Mouse (Mus musculus) layer of hippocampus, adult 9-11 months (tissue): ENCODE measurements at regions not wholly inside any gene's neighbourhood (a gene's known extent, or its start where the extent isn't known, plus 50 kb on each side); places are given as distances from the start of the nearest gene placed in this dataset.
"Not testable (repeated sequence)": the region's sequence is repeated elsewhere in the genome, so short reads cannot be mapped to it uniquely, and the experiment has no call there.

Experiments
- DNase-seq: peaks from one replicate; pipeline ENCODE4 v3.0.0; 2022

DNA sequence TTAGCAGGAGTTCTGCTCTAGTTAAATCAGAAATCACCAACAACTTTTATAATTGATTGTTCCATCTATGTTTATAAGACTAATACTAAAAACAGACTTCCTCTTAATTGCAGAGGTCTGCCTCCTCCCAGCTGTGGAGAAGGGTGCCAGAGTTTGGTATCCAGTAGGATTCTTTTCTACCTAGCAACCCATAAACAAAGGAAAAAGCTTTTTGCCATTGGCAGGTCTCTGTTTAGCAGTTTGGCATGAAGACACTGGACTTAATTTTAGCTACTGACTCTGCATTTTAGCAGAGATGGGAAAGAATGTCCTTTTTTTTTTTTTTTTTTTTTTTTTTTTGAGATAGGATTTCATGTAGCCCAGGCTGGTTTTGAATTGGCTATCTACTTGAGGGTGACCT lies 1628.4 kb downstream of the A830018L16Rik start:
- DNase-seq = no peak

DNA sequence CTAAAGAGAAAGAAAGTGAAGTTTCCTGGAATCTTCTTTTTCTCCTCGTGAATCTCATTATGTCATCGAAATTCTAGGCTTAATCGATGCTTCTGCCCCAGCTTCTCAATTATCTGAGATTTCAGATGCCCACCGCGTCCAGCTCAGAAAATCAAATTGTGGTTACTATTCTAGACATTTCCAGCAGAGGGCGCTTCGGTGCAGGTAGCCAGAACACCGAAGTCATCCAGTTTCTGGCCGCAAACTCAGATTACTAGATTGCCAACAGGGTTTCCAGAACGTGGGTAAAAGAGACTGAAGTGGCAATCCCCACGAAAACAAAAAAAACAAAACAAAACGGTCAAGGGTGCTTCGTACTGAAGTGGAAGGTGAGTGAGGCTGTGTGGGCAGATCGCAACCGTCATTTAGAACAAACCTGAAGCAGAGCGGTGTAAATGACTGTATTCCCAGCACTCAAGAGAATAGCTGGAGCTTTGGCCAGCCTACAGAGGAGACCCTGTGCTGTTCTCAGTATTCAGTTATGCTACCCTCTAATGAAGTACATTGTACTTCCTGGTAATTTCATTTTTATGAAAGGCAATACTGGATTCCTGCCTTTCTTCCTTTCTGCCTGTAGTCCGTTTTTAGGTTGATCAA lies 1636.4 kb downstream of the A830018L16Rik start:
- DNase-seq = peak; percentile 7

DNA sequence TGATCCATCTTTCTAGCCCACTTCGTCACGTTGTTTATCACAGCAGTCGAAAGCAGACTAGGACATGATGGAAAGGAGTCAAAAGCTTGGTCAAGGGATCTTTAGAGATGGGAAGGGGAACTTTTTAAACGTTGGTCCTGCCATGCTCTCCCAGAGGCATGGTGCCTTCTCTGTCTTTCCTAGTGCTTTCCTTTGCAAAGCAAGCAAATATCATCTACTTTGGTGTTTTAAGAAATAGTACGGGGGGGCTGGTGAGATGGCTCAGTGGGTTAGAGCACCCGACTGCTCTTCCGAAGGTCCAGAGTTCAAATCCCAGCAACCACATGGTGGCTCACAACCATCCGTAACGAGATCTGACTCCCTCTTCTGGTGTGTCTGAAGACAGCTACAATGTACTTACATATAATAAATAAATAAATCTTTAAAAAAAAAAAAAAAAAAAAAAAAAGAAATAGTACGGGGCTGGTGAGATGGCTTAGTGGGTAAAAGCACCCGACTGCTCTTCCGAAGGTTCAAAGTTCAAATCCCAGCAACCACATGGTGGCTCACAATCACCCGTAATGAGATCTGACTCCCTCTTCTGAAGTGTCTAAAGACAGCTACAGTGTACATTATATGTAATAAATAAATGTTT lies 1637.6 kb downstream of the A830018L16Rik start:
- DNase-seq = not testable (repeated sequence)

GRCm38 (mm10) chr1:13052067-13052460 lies 1638.2 kb downstream of the A830018L16Rik start:
- no peak for DNase-seq

DNA sequence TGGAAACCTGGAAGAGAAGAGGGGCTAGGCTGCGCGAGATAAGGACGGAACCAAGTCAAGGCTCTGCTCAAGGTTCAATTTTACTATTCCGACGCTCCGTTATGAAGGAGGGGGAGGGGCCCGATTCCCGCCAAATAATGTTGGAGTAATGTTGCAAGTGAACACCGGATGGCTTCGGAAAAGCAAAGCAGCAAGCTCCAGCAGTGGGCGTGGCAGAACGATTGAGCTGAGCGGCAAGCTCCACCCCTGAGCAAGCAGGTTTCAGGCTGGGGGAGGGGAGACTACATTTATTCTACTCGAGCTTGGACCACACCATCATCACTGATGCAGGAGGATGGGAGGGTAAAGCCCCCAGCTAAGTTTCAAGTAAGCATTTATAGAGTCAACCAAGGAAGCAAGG lies 1643.8 kb downstream of the A830018L16Rik start:
- DNase-seq = no peak

DNA sequence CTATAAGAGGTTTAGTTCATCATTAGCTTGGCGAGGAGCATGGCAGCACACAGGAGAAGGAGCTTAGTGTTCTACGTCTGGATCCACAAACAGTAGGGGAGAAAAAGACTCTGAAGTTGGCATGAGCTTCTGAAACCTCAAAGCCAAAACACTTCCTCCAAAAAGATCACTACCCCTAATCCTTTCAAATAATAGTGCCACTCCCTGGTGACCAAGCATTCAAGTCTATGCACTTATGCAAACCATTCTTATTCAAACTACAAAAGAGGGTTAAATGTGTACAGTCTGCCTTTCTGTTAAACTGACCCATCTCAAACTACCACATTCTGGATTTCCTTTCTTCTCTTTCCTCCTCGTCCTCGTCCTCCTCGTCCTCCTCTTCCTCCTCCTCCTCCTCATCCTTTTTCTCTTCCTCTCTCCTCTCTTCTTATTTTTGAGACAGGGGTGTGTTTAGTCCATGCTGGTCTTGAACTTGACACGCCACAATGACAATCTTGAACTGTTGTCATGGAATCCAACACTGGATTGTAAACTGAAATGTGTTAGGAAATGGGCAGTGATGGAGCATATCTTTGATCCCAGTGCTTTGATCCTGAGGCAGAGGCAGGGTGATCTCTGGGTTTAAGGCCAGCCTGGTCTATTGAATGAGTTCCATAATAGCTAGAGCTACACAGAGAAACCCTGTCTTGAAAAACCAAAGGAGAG lies 1645.9 kb downstream of the A830018L16Rik start:
- DNase-seq = no peak
